Mouse (Mus musculus) urinary bladder, adult 18-20 months (tissue): ENCODE data around the gene Galntl5.
A peak's percentile ranks its signal among the peaks of the same experiment; 100 is the strongest.
"Not testable (repeated sequence)": the region's sequence is repeated elsewhere in the genome, so short reads cannot be mapped to it uniquely, and the experiment has no call there.

ENCODE experiments used
- DNase-seq, 2 experiments: peaks; one replicate each; pipeline ENCODE4 v3.0.0; 2022; ENCODE audit warnings: low spot score in 2 of 2, mixed read lengths in 2 of 2

The Galntl5 gene

GRCm38 (mm10) chr5:25181004-25181531, at the start of gene Galntl5:
Gene Galntl5, plus strand, starts transcription at chr5:25181460.
- DNase-seq, result no peak

DNA sequence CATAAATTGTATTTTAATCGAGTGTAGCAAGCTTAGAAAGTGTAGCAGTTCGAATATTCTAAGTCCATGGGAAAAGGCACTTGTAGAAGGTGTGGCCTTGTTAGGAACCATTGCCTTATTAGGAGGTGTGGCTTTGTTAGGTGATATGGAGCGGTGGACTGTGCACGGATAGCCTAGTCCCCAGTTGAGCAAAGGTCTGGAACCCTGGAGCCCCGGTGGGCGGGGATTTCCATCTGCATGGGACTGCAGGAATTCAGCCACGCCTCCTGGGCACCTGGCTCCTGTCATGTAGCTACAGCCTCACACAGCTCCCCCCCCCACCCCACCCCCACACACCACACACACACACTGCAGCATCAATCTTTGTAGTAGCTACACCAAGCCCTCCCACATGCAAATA, 34.6 kb upstream of the Galntl5 start:
- DNase-seq, result no peak

GRCm38 (mm10) chr5:25149331-25149965, 31.8 kb upstream of the Galntl5 start:
- DNase-seq, result no peak

- DNase-seq, result no peak
These were observed 27.8 kb upstream of the Galntl5 start for GRCm38 (mm10) chr5:25153491-25153890.

DNA sequence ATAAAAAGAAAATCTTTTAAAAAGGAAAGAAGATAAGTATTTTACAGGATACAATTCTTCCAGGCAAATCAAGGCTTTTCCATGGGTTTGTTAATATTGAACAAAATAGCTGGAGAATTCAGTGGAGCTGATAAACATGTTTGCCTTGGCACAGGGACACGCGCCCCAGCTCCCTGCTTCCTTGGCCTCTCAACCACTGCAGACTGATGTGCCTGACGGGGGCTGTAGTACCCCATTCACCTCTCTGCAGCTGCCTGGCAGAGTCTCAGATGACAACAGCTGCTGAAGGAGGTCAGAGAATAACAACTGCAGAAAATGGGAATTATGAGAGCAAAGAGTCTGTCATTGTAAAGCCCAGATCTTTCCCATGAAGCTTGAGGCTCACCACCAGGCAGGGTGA, 27.3 kb upstream of the Galntl5 start:
- DNase-seq, result no peak

DNA sequence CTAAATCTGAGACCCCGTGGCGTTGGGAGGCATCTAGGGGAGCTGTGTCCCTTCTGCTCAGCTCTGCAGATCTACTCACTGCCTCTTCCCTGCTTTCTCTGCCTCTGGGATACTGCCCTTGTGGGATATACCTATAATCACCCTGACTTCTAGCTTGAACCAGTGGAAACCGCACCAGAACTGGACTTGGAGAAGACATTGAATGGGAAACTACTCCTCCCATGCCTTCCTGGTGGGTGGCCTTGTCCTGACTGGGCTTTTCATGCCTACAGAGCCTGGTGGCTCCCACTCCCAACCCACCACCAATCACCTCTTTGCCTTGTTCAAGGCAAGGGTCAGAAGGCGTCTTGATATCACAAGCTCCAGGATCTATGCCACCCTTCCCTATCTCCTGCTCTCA, 26.4 kb upstream of the Galntl5 start:
- no peak for DNase-seq

GRCm38 (mm10) chr5:25155351-25155750, 25.9 kb upstream of the Galntl5 start:
- DNase-seq, result no peak

- no peak for DNase-seq
These were observed 24.1 kb upstream of the Galntl5 start for GRCm38 (mm10) chr5:25157136-25157535.

- DNase-seq, result no peak
These were observed 20.7 kb upstream of the Galntl5 start for GRCm38 (mm10) chr5:25160515-25160914.

GRCm38 (mm10) chr5:25162981-25163380, 18.3 kb upstream of the Galntl5 start:
- DNase-seq, result no peak

DNA sequence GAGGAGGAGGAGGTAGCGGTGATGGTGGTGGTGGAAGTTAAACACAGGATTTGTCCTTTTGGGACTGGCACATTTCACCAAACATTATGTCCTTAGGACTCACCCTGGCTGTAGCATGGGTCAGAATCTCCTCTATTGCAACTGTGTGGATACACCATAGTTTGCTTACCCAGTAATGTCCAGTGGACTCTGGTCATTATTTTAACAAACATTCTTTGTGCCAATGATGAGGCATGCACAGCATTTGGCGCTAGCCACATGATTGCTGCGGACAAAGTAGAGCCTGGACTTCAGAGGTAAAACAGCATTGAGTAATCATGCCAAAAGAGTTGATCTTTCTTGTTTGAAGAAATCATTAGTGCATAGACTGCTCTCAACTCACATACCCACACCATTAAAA, 17.3 kb upstream of the Galntl5 start:
- DNase-seq, result no peak

GRCm38 (mm10) chr5:25164341-25164740, 16.9 kb upstream of the Galntl5 start:
- no peak for DNase-seq

DNA sequence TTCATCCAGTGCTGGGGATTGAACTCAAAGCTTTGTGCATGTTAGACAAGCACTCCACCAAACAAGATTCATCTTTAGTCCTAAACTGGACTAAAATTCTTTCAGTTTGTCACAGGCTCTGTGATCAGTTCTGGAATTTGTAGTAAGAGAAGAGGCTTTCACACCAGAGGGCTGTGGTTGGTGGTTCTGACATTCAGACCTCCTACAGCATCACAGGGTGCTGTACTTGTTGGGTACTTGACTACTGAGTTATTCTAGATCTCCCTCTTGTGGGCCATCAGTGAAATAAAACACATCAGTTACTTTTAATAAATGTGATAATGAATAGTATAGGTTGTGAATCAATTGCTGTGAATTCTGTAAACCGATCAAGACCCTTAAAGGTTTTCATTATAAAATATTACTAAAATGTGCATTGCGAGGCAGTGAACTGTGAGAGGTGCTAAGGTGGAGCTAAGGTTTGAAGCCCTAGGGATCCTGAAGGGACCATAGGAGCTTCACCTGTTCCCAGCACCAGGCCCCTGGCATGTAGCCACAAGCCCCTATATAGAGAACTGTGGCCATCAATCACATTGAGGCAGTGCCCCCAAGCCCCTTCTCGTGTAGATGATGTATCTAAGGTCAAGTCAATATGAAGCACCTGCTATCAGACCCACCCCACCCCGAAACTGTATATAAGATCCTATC, 16.0 kb upstream of the Galntl5 start:
- DNase-seq, result no peak

- no peak for DNase-seq
These were observed 15.5 kb upstream of the Galntl5 start for GRCm38 (mm10) chr5:25165789-25166135.

- no peak for DNase-seq
These were observed 14.6 kb upstream of the Galntl5 start for GRCm38 (mm10) chr5:25166665-25167064.

GRCm38 (mm10) chr5:25177937-25178336, 3.3 kb upstream of the Galntl5 start:
- DNase-seq, result not testable (repeated sequence)

GRCm38 (mm10) chr5:25178543-25178942, 2.7 kb upstream of the Galntl5 start:
- not testable (repeated sequence) for DNase-seq

GRCm38 (mm10) chr5:25179284-25179683, 2.0 kb upstream of the Galntl5 start:
- DNase-seq, result no peak

- no peak for DNase-seq
These were observed 1.2 kb upstream of the Galntl5 start for GRCm38 (mm10) chr5:25179936-25180488.

GRCm38 (mm10) chr5:25183595-25183994, 2.3 kb downstream of the Galntl5 start:
- no peak for DNase-seq

- no peak for DNase-seq
These were observed 3.3 kb downstream of the Galntl5 start for GRCm38 (mm10) chr5:25184594-25184993.

- no peak for DNase-seq
These were observed 6.5 kb downstream of the Galntl5 start for GRCm38 (mm10) chr5:25187727-25188126.

- DNase-seq, result peak; percentile 2 to 6
These were observed 7.5 kb downstream of the Galntl5 start for GRCm38 (mm10) chr5:25188802-25189201.
